Mouse (Mus musculus) intestine, embryonic 16.5 days (tissue): ENCODE measurements at regions not wholly inside any gene's neighbourhood (a gene's known extent, or its start where the extent isn't known, plus 50 kb on each side); places are given as distances from the start of the nearest gene placed in this dataset.
A peak's percentile ranks its signal among the peaks of the same experiment; 100 is the strongest.

Experiments
- ATAC-seq: fragments of 200-750 bp; cut with Nextera tagmentation; 2 replicates; pipeline ENCODE4 v1.8.0; 2017; ENCODE audit warnings: moderate TSS enrichment, moderate library complexity
- H3K27ac ChIP-seq: fragments of 300-500 bp; sonication (generic); 2 replicates; pipeline ENCODE4 v1.5.1; 2014; ENCODE audit warnings: mild to moderate bottlenecking, low read length
- H3K27me3 ChIP-seq: fragments of 300-500 bp; sonication (generic); replicated peaks from 2 replicates; pipeline ENCODE4 v1.6.1; 2014; ENCODE audit warnings: low read length, control low read depth, mixed read lengths; ENCODE audit not compliant: control insufficient read depth, insufficient read depth
- H3K36me3 ChIP-seq: fragments of 300-500 bp; sonication (generic); 2 replicates; pipeline ENCODE4 v1.6.1; 2014; ENCODE audit warnings: low read length, control low read depth; ENCODE audit not compliant: control insufficient read depth, insufficient read depth
- H3K4me1 ChIP-seq: fragments of 300-500 bp; sonication (generic); 2 replicates; pipeline ENCODE4 v1.6.1; 2014; ENCODE audit warnings: low read length, control low read depth, mixed read lengths; ENCODE audit not compliant: control insufficient read depth, insufficient read depth
- H3K4me2 ChIP-seq: fragments of 300-500 bp; sonication (generic); 2 replicates; pipeline ENCODE4 v1.6.1; 2014; ENCODE audit warnings: low read depth, low read length, control low read depth
- H3K4me3 ChIP-seq: fragments of 300-500 bp; sonication (generic); 2 replicates; pipeline ENCODE4 v1.5.1; 2014; ENCODE audit warnings: mild to moderate bottlenecking, low read length
- H3K9ac ChIP-seq: fragments of 300-500 bp; sonication (generic); 2 replicates; pipeline ENCODE4 v1.6.1; 2014; ENCODE audit warnings: low read depth, low read length
- H3K9me3 ChIP-seq: fragments of 300-500 bp; sonication (generic); 2 replicates; pipeline ENCODE4 v1.6.1; 2016; ENCODE audit warnings: low read length, control low read depth; ENCODE audit not compliant: control insufficient read depth
- WGBS: fragments of 180-500 bp; shearing (Covaris S2); extraction: QIAGEN DNeasy Blood & Tissue Kit; methylation state at CpG from one replicate; pipeline ENCODE4 v1.1.7; 2014; 5-methylcytosine and 5-hydroxymethylcytosine counted together

DNA sequence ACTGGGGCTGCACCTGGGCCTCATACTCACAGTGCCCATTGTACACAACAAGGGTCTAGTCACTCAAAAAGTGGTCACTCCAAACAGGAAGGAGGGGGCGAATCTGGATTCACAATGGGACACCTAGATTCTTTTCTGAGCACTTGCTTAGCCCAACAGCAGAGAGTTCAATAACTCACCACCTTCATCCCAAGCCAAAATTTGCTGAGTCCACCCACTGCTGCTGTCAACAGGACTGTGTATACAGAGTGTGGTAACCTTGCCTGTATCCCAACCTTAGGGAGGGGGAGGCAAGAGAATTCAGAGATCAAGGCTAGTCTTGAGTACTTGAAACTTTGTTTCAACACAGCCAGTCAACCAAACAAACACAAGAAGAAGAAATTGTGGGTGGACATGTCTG, 519.2 kb upstream of the Lrrc6 start:
- no peak overlapping the region for H3K4me2 ChIP-seq
- no peak overlapping the region for H3K9ac ChIP-seq
- H3K27me3 ChIP-seq: no peaks in the 10 kb centered on the region
- no peak overlapping the region for H3K4me3 ChIP-seq
- no peaks in the 10 kb centered on the region for H3K36me3 ChIP-seq
- peaks cover 27% of the 10 kb centered on the region for H3K4me1 ChIP-seq
- ATAC-seq: no peak
- H3K9me3 ChIP-seq: no peaks in the 10 kb centered on the region
- no peak overlapping the region for H3K27ac ChIP-seq
- WGBS: 83% methylated on average over 1 of the region's 1 CpGs

DNA sequence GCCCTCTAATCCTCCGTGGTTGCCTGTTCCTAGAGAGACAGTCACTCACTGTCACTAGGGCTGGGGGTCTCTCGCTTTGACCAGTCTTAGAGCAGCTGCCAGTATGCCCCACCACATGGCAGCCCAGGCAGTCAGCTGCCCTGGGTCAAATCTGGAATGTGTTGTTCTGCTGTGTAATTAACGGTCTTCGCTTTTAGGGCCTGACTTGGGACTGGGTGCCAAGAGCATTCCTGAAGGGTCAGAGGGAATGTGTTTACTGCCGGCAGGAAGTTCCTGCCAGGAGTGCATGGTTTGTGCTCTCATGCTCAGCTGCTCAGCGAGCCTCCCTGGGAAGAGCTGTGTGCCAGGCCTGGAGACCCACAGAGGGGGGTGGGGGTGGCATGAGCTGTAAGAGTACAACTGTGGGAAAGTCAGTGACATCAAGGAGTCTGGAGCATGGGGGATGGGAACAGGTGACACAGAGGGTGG, 518.5 kb upstream of the Lrrc6 start:
- Histone ChIP-seq H3K4me2 (no peak overlapping the region), H3K9ac (peak overlapping the region; percentile 23; the same call in 1 of the 2 replicates), H3K27ac (peak overlapping the region; percentile 27), H3K27me3 (no peaks in the 10 kb centered on the region), H3K36me3 (no peaks in the 10 kb centered on the region), H3K4me3 (no peak overlapping the region), H3K9me3 (no peaks in the 10 kb centered on the region), H3K4me1 (peaks cover 27% of the 10 kb centered on the region)
- no peak for ATAC-seq
- WGBS: 23% methylated on average over 6 of the region's 6 CpGs
